Mouse (Mus musculus) midbrain, embryonic 13.5 days (tissue): ENCODE results near the gene Dirc2. TPM values are rescaled to one million over a fixed set of nuclear protein-coding genes. Genes with fewer than 3 reads are reported as not detected.

Source experiments
- ATAC-seq: fragments of 200-750 bp; cut with Nextera tagmentation; 2 replicates; pipeline ENCODE4 v1.8.0; 2017; ENCODE audit warnings: mild to moderate bottlenecking, moderate TSS enrichment, moderate library complexity
- H3K27ac ChIP-seq: fragments of 300-500 bp; sonication (generic); 2 replicates; pipeline ENCODE4 v1.5.1; 2015; ENCODE audit warnings: inconsistent platforms, mild to moderate bottlenecking, moderate library complexity
- H3K27me3 ChIP-seq: fragments of 300-500 bp; sonication (generic); 2 replicates; pipeline ENCODE4 v1.6.1; 2015; ENCODE audit warnings: mild to moderate bottlenecking, inconsistent platforms
- H3K36me3 ChIP-seq: fragments of 300-500 bp; sonication (generic); 2 replicates; pipeline ENCODE4 v1.6.1; 2015; ENCODE audit warnings: mild to moderate bottlenecking, inconsistent platforms
- H3K4me1 ChIP-seq: fragments of 300-500 bp; sonication (generic); replicated peaks from 2 replicates; pipeline ENCODE4 v1.6.1; 2015; ENCODE audit warnings: inconsistent platforms
- H3K4me2 ChIP-seq: fragments of 300-500 bp; sonication (generic); replicated peaks from 2 replicates; pipeline ENCODE4 v1.6.1; 2015; ENCODE audit warnings: moderate library complexity, mild to moderate bottlenecking, inconsistent platforms
- H3K4me3 ChIP-seq: fragments of 300-500 bp; sonication (generic); replicated peaks from 2 replicates; pipeline ENCODE4 v1.5.1; 2015; ENCODE audit warnings: mild to moderate bottlenecking, inconsistent platforms
- H3K9ac ChIP-seq: fragments of 300-500 bp; sonication (generic); replicated peaks from 2 replicates; pipeline ENCODE4 v1.6.1; 2015; ENCODE audit warnings: mild to moderate bottlenecking, inconsistent platforms
- H3K9me3 ChIP-seq: fragments of 300-500 bp; sonication (generic); 2 replicates; pipeline ENCODE4 v1.6.1; 2016; ENCODE audit warnings: mild to moderate bottlenecking, inconsistent platforms
- WGBS: fragments of 180-500 bp; shearing (Covaris S2); methylation state at CpG from one replicate; pipeline ENCODE4 v1.1.7; 2015; 5-methylcytosine and 5-hydroxymethylcytosine counted together
- polyA plus RNA-seq: library from polyadenylated mRNA; unstranded; fragments of >200 nt; fragmentation: Nextera tagmentation; extraction: Ambion mirVana; gene quantifications from 2 replicates; pipeline ENCODE4 v1.2.1, GENCODE M21; 2015

Gene Dirc2
- polyA plus RNA-seq, 1 experiment from 2014 or later: 27.9 TPM

GRCm38 (mm10) chr16:35749385-35749784 lies 19.8 kb downstream of the Dirc2 start:
- no peak for ATAC-seq
- Histone ChIP-seq H3K4me3 (no peak overlapping the region), H3K9me3 (no peaks in the 10 kb centered on the region), H3K27ac (no peak overlapping the region), H3K9ac (no peak overlapping the region), H3K36me3 (peaks cover 5% of the 10 kb centered on the region; the same call in 1 of the 2 replicates), H3K27me3 (no peaks in the 10 kb centered on the region), H3K4me2 (no peak overlapping the region), H3K4me1 (0 out of 2 replicates have a peak, but pooled peaks cover 3% of the 10 kb centered on the region)
- 81% methylated on average over 7 of the region's 7 CpGs for WGBS

GRCm38 (mm10) chr16:35748237-35748603 lies 20.9 kb downstream of the Dirc2 start:
- H3K27ac ChIP-seq: no peak overlapping the region
- no peak overlapping the region for H3K4me2 ChIP-seq
- no peaks in the 10 kb centered on the region for H3K27me3 ChIP-seq
- WGBS: 91% methylated on average over 7 of the region's 7 CpGs
- H3K36me3 ChIP-seq: peaks cover 5% of the 10 kb centered on the region; the same call in 1 of the 2 replicates
- no peaks in the 10 kb centered on the region for H3K4me1 ChIP-seq
- H3K9ac ChIP-seq: no peak overlapping the region
- no peak for ATAC-seq
- H3K9me3 ChIP-seq: no peaks in the 10 kb centered on the region
- H3K4me3 ChIP-seq: no peak overlapping the region

DNA sequence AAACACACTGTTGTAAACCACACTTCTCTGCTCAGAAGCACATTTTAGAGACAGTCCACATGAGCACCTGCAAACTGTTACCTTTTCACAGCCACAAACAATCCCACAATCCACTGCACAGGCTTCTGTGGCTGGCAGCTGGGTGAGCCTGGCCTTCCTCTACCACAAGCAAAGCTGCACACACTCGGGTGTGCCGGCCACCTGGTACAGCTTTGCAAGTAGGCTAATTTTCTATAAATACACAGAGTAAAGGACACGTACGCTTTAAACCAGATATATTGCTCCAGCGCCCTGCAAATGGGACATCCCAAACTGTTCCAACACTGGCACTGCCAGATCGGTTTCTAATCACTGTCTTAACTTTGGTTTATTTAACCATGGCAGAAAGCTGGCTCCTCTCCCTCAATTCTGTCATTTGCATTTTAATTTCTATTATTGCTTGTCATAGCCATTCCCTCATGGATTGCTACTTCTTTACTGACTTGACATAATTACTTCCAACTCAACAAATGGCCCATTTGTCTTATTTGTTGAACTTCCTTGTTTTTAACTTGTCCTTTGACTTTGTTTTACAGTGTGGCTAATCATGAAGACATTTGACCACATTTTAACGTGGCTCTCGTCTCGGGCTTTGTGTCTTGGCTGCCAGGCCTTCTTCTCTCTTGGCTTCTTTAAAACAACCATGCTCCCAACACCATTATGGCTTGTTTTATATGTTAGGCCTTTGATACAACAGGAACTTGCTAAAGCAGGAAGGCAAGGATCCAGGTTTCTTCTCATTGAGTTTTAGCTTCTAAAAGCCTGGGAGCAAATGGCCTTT lies 21.5 kb downstream of the Dirc2 start:
- Histone ChIP-seq H3K27ac (no peak overlapping the region), H3K4me2 (no peak overlapping the region), H3K9me3 (no peaks in the 10 kb centered on the region), H3K4me3 (no peak overlapping the region), H3K36me3 (peaks cover 5% of the 10 kb centered on the region; the same call in 1 of the 2 replicates), H3K27me3 (no peaks in the 10 kb centered on the region), H3K4me1 (no peaks in the 10 kb centered on the region), H3K9ac (no peak overlapping the region)
- WGBS: 85% methylated on average over 9 of the region's 9 CpGs
- no peak for ATAC-seq

- no peak for ATAC-seq
Measured at GRCm38 (mm10) chr16:35742251-35742937, 26.8 kb downstream of the Dirc2 start.

GRCm38 (mm10) chr16:35741621-35742020 lies 27.5 kb downstream of the Dirc2 start:
- ATAC-seq: no peak
- WGBS: 95% methylated on average over 5 of the region's 5 CpGs

More at GRCm38 (mm10) chr16:35742251-35742937, 26.8 kb downstream of the Dirc2 start:
- WGBS: 92% methylated on average over 12 of the region's 12 CpGs
- H3K27ac ChIP-seq: no peak overlapping the region
- H3K36me3 ChIP-seq: peaks cover 5% of the 10 kb centered on the region; the same call in 1 of the 2 replicates
- H3K4me3 ChIP-seq: no peak overlapping the region
- H3K9me3 ChIP-seq: no peaks in the 10 kb centered on the region
- no peak overlapping the region for H3K4me2 ChIP-seq
- peaks cover 9% of the 10 kb centered on the region for H3K4me1 ChIP-seq
- no peaks in the 10 kb centered on the region for H3K27me3 ChIP-seq
- no peak overlapping the region for H3K9ac ChIP-seq

DNA sequence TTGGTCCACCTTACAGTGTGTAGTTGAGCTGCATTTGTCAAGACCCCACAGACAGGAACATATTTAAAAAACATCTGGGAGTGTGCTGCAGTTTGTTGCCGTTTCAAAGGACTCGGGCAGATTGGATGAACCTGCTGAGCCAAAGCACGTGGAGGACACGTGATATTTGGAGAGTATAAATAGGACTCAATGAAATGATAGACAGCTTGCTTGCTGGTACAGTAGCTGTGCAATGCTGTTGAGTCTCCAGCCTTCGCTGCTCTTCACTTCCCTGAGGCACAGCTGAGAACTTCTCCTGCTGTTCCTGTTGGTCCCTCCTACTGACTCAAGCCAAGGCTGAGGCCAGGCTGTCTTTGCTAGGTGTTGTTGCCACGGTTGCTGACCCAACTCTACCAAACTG lies 28.2 kb downstream of the Dirc2 start:
- Histone ChIP-seq H3K27me3 (no peaks in the 10 kb centered on the region), H3K9ac (no peak overlapping the region), H3K27ac (no peak overlapping the region), H3K9me3 (no peaks in the 10 kb centered on the region), H3K4me3 (no peak overlapping the region), H3K36me3 (no peaks in the 10 kb centered on the region), H3K4me1 (peaks cover 9% of the 10 kb centered on the region), H3K4me2 (no peak overlapping the region)
- 88% methylated on average over 6 of the region's 6 CpGs for WGBS
- ATAC-seq: no peak

More at GRCm38 (mm10) chr16:35741621-35742020, 27.5 kb downstream of the Dirc2 start:
- no peak overlapping the region for H3K4me2 ChIP-seq
- H3K27ac ChIP-seq: no peak overlapping the region
- peaks cover 5% of the 10 kb centered on the region; the same call in 1 of the 2 replicates for H3K36me3 ChIP-seq
- H3K27me3 ChIP-seq: no peaks in the 10 kb centered on the region
- H3K9ac ChIP-seq: no peak overlapping the region
- no peak overlapping the region for H3K4me3 ChIP-seq
- no peaks in the 10 kb centered on the region for H3K9me3 ChIP-seq
- H3K4me1 ChIP-seq: peaks cover 9% of the 10 kb centered on the region

DNA sequence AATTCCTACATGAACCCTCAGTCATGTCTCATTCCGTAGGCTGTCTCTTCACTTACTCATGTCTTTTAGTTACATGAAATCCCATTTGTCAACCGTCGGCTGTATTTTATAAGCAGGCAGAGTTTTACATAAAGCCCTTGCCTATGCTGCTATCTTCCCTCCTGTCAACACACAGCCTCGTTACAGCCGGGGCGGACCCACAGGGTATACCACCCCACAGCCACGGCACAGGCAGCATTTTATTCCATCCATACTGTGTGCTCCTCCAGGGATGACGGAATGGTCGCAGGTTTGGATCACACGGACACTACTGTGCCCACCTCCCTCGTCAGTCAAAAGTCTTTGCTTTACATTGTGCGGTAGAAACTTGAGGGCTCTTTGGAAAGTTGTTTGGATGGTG lies 28.8 kb downstream of the Dirc2 start:
- WGBS: 85% methylated on average over 12 of the region's 12 CpGs
- Histone ChIP-seq H3K4me1 (peaks cover 9% of the 10 kb centered on the region), H3K9ac (no peak overlapping the region), H3K36me3 (no peaks in the 10 kb centered on the region), H3K4me2 (no peak overlapping the region), H3K27me3 (no peaks in the 10 kb centered on the region), H3K4me3 (no peak overlapping the region), H3K9me3 (no peaks in the 10 kb centered on the region), H3K27ac (no peak overlapping the region)
- ATAC-seq: no peak

DNA sequence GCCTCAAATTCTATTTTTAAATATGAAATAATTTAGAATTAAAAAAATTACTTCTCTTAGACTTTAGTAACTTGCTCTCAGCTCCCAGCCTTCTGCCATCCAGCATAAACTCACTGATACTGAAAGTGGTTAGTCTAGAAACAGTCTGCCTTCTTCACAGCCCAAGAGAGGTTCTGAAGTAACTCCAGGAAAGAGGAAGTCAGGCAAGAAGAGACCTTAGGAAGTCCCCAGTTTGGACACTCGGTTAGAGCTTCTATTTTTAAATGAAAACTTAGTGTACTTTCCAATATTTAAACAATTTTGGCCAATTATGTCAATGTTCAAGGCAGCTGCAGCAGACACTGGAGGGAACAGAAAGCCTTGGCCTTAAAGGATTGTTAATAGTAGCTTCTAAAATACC lies 29.6 kb downstream of the Dirc2 start:
- peaks cover 9% of the 10 kb centered on the region for H3K4me1 ChIP-seq
- H3K9me3 ChIP-seq: no peaks in the 10 kb centered on the region
- 83% methylated on average over 1 of the region's 1 CpGs for WGBS
- H3K27me3 ChIP-seq: no peaks in the 10 kb centered on the region
- H3K27ac ChIP-seq: no peak overlapping the region
- no peak overlapping the region for H3K4me3 ChIP-seq
- no peak overlapping the region for H3K9ac ChIP-seq
- ATAC-seq: no peak
- H3K4me2 ChIP-seq: no peak overlapping the region
- no peaks in the 10 kb centered on the region for H3K36me3 ChIP-seq

DNA sequence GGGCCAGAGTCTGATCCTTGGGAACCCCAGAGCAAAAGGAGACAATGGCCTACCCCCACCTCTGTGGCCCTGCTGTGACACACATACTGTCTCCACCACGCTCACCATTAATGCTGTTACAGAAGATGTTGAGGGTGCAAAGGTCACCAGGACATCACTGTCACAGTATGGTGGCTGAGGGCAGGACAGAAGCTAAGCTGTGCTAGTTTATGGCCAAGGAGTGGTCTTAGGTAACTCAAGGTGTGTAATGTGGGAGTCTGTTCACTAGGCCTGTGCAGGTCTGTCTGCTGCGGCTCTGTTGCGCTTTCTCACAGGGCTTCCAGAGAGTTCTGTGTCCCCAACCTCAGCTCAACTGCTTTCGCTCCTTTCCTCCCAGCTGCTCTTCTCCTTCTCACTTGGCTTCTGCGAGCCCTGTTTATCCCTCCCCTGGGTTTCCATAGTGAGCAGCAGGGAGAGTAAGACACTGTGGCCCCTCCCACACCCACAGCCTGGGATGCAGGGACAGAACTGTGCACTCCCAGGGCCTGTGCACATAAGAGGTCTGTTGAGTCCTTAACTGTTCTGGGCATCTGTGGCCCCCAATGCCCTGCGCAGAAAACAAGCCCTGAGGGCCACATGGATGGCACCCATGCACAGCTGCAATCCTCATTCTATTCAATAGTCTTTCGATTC lies 30.9 kb downstream of the Dirc2 start:
- Histone ChIP-seq H3K36me3 (no peaks in the 10 kb centered on the region; the same call in 1 of the 2 replicates), H3K4me1 (peaks cover 9% of the 10 kb centered on the region), H3K4me3 (no peak overlapping the region), H3K9me3 (no peaks in the 10 kb centered on the region), H3K4me2 (no peak overlapping the region), H3K9ac (no peak overlapping the region), H3K27me3 (no peaks in the 10 kb centered on the region), H3K27ac (no peak overlapping the region)
- peak; percentile 60; the same call in 1 of the 2 replicates for ATAC-seq
- 53% methylated on average over 7 of the region's 7 CpGs for WGBS

- no peak overlapping the region for H3K9ac ChIP-seq
- H3K4me2 ChIP-seq: no peak overlapping the region
- H3K36me3 ChIP-seq: peaks cover 11% of the 10 kb centered on the region
- WGBS: 14% methylated on average over 6 of the region's 6 CpGs
- ATAC-seq: 0 out of 2 replicates have a peak, but pooled peaks have one; percentile 38
- H3K27ac ChIP-seq: no peak overlapping the region
- peaks cover 14% of the 10 kb centered on the region for H3K4me1 ChIP-seq
- no peak overlapping the region for H3K4me3 ChIP-seq
- H3K9me3 ChIP-seq: no peaks in the 10 kb centered on the region
- no peaks in the 10 kb centered on the region for H3K27me3 ChIP-seq
Measured at GRCm38 (mm10) chr16:35734038-35734437, 35.1 kb downstream of the Dirc2 start.

DNA sequence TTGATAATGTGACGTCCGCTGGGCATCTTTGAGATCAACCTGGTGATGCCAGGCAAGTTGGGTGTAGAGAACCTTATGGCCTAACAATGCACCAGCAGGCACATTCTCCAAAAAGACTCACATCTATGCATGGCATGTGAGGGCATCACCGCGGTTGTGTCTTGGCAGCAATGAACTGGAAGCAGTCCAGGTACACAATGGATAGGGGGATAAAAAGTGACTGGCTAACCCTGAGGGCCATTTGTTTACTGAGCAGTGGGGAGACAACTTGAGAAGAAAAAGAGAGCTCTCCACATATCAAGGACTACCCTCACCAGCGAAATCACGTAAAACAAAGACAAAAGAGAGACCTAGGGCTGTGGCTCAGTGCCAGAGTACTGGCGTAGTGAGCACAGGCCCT lies 37.1 kb downstream of the Dirc2 start:
- Histone ChIP-seq H3K36me3 (peaks cover 19% of the 10 kb centered on the region), H3K27me3 (no peaks in the 10 kb centered on the region), H3K4me2 (no peak overlapping the region), H3K4me3 (no peak overlapping the region), H3K27ac (no peak overlapping the region), H3K9ac (no peak overlapping the region), H3K4me1 (peaks cover 11% of the 10 kb centered on the region), H3K9me3 (no peaks in the 10 kb centered on the region)
- ATAC-seq: no peak
- WGBS: 77% methylated on average over 7 of the region's 7 CpGs
